Mouse (Mus musculus) cortical plate, adult 2 months (tissue): Measurements from ENCODE around the gene Tnfaip2. TPM values are rescaled to one million over a fixed set of nuclear protein-coding genes. Genes with fewer than 3 reads are reported as not detected.
A peak's percentile ranks its signal among the peaks of the same experiment; 100 is the strongest.

Experiments
- H3K27ac ChIP-seq: fragments of 200-500 bp; 2 replicates; pipeline ENCODE4 v1.5.1; 2012; ENCODE audit warnings: low read length, control low read depth, inconsistent platforms; ENCODE audit not compliant: insufficient read depth
- H3K4me1 ChIP-seq: fragments of 200-500 bp; 2 replicates; pipeline ENCODE4 v1.6.1; 2011; ENCODE audit warnings: low read length; ENCODE audit not compliant: control insufficient read depth, insufficient read depth
- H3K4me3 ChIP-seq: fragments of 200-500 bp; 2 replicates; pipeline ENCODE4 v1.5.1; 2011; ENCODE audit warnings: mild to moderate bottlenecking, low read length, control low read depth; ENCODE audit not compliant: insufficient read depth
- CTCF ChIP-seq: fragments of 200-500 bp; IDR thresholded peaks from 2 replicates; pipeline ENCODE4 v1.5.1; 2011; ENCODE audit warnings: mild to moderate bottlenecking, control low read depth, low read length; ENCODE audit not compliant: insufficient read depth; ENCODE audit errors: extremely low read depth
- POLR2A ChIP-seq: fragments of 200-500 bp; IDR thresholded peaks from 2 replicates; pipeline ENCODE4 v1.6.1; 2011; ENCODE audit warnings: mild to moderate bottlenecking, low read length, control low read depth; ENCODE audit not compliant: insufficient read depth; ENCODE audit errors: extremely low read depth
- polyA plus RNA-seq: library from polyadenylated mRNA; depleted of rRNA; stranded (reverse); fragments of >200 nt; gene quantifications from 2 replicates; pipeline ENCODE4 v1.2.3, GENCODE M21; 2012

The Tnfaip2 gene
- polyA plus RNA-seq, 1 experiment: 0.79 TPM

GRCm38 (mm10) chr12:111434745-111435327 lies 7.4 kb upstream of the Tnfaip2 start:
- no peak overlapping the region for H3K27ac ChIP-seq

GRCm38 (mm10) chr12:111436170-111436569 lies 6.1 kb upstream of the Tnfaip2 start:
- Histone ChIP-seq H3K4me3 (no peak overlapping the region), H3K4me1 (peaks cover 3% of the 10 kb centered on the region; the same call in 1 of the 2 replicates), H3K27ac (peak overlapping the region; percentile 37; the same call in 1 of the 2 replicates)
- TF ChIP-seq POLR2A (no peak), CTCF (no peak)

More at GRCm38 (mm10) chr12:111434745-111435327, 7.4 kb upstream of the Tnfaip2 start:
- TF ChIP-seq CTCF: no peak
- TF ChIP-seq POLR2A: no peak
- Histone ChIP-seq H3K4me1 (peaks cover 7% of the 10 kb centered on the region; the same call in 1 of the 2 replicates), H3K4me3 (no peak overlapping the region)

- Histone ChIP-seq H3K4me1 (peaks cover 3% of the 10 kb centered on the region; the same call in 1 of the 2 replicates), H3K27ac (peak overlapping the region; percentile 37; the same call in 1 of the 2 replicates), H3K4me3 (no peak overlapping the region)
- TF ChIP-seq POLR2A: no peak
- TF ChIP-seq CTCF: no peak
Observed at GRCm38 (mm10) chr12:111436640-111437039, 5.6 kb upstream of the Tnfaip2 start.

- H3K27ac ChIP-seq: no peak overlapping the region
- no peak overlapping the region for H3K4me3 ChIP-seq
- TF ChIP-seq POLR2A: no peak
- no peak for TF ChIP-seq CTCF
- peaks cover 5% of the 10 kb centered on the region; the same call in 1 of the 2 replicates for H3K4me1 ChIP-seq
Observed at GRCm38 (mm10) chr12:111437222-111437900, 4.9 kb upstream of the Tnfaip2 start.

- Histone ChIP-seq H3K27ac (no peak overlapping the region), H3K4me3 (no peak overlapping the region), H3K4me1 (peaks cover 5% of the 10 kb centered on the region; the same call in 1 of the 2 replicates)
- no peak for TF ChIP-seq CTCF
- no peak for TF ChIP-seq POLR2A
Observed at GRCm38 (mm10) chr12:111438850-111439249, 3.4 kb upstream of the Tnfaip2 start.

GRCm38 (mm10) chr12:111440701-111441373 lies 1.4 kb upstream of the Tnfaip2 start:
- Histone ChIP-seq H3K27ac (no peak overlapping the region), H3K4me1 (peaks cover 5% of the 10 kb centered on the region; the same call in 1 of the 2 replicates)
- TF ChIP-seq POLR2A (no peak), CTCF (no peak)

GRCm38 (mm10) chr12:111441523-111441922 lies 746 bp upstream of the Tnfaip2 start:
- no peak for TF ChIP-seq POLR2A
- no peak for TF ChIP-seq CTCF
- Histone ChIP-seq H3K4me1 (peaks cover 2% of the 10 kb centered on the region; the same call in 1 of the 2 replicates), H3K27ac (no peak overlapping the region), H3K4me3 (no peak overlapping the region)

More at GRCm38 (mm10) chr12:111440701-111441373, 1.4 kb upstream of the Tnfaip2 start:
- H3K4me3 ChIP-seq: no peak overlapping the region

GRCm38 (mm10) chr12:111443011-111443870 lies 972 bp downstream of the Tnfaip2 start:
- no peak for TF ChIP-seq CTCF
- no peak for TF ChIP-seq POLR2A
- no peak overlapping the region for H3K27ac ChIP-seq
- no peak overlapping the region for H3K4me3 ChIP-seq
- H3K4me1 ChIP-seq: 0 out of 2 replicates have a peak, but pooled peaks cover 2% of the 10 kb centered on the region

- no peak for TF ChIP-seq CTCF
- no peak for TF ChIP-seq POLR2A
- no peak overlapping the region for H3K27ac ChIP-seq
- H3K4me3 ChIP-seq: no peak overlapping the region
- 0 out of 2 replicates have a peak, but pooled peaks cover 2% of the 10 kb centered on the region for H3K4me1 ChIP-seq
Observed at GRCm38 (mm10) chr12:111443921-111444831, 1.9 kb downstream of the Tnfaip2 start.
